Mouse (Mus musculus) layer of hippocampus, adult 8-10 months (tissue): Measurements from ENCODE around the gene Corin. TPM values are rescaled to one million over a fixed set of nuclear protein-coding genes. Genes with fewer than 3 reads are reported as not detected.
A peak's percentile ranks its signal among the peaks of the same experiment; 100 is the strongest.

ENCODE experiments used
- DNase-seq, 2 experiments: peaks; one replicate each; pipeline ENCODE4 v3.0.0; 2022; ENCODE audit warnings: low spot score in 2 of 2
- total RNA-seq, 4 experiments: library from RNA; stranded (reverse); gene quantifications; 2 replicates each; pipeline ENCODE4 v1.2.4; 2022

The Corin gene
- total RNA-seq = under 1 TPM; 0.16 to 0.52 (median 0.27) TPM

DNA sequence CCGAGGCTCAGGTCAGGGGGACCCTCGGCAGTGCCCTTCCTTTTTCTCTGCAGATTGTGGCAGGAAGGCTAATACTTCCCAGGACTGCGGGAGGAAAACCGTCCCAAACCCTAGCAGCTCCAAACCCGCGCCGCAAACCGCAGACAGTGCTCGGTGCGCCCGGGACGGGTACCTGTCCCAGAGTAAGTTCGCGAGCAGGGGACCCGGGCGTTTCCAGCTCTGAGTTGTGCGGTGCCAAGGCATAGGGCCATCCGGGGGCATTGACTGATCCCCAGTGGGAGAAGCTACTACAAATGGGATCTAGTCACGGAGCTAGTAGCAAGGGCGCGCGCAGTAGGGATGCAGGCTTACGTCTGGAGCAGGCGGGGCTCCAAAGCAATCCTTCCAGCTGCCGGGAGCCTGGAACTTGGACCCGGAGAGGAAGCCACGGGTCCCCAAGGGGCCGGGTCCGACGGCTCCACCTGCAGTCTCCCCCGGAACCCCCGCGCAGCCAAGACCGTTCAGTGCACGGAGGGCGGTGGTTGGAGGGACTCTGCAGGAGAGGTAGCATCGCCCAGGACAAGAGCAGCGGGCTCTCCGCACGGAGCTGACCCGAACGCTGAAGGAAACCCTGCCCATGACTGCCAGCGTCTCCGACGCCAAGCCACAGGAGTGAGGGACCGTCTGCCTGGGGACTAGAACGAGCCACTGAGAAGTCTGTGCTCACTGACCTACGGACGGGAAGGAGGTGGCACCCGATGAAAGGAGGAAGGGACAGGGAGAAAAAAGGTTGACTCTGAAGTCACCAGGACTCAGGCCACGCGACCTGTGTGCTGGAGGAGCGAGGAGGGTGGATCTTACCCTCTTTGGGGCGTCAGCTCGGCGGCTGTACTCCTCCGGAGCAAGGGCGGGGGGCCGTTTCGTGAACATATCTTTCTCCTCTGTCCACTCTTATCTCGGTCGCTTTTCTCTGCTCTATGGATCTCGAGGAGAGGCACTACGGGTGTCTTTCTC, at the start of gene Corin:
TSS of gene Corin (minus strand) at position 943 of the 993 bp plus-strand sequence.
- DNase-seq = no peak

DNA sequence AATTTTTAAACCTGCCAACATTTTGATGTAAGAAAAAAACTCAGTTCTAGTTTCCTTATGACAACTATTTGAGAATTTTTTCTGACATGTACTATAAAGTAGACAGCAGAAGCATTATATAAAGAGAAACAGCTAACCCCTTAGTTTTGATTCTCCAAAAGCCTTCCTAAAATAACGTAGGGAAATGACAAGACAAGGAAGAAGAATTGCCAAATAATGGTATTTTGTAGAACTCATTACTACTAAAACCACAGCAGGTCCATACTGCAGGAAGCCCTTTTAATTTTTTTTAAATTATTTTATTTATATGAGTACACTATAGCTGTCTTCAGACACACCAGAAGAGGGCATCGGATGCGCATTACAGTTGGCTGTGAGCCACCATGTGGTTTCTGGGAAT, 46.9 kb upstream of the Corin start:
- no peak for DNase-seq

DNA sequence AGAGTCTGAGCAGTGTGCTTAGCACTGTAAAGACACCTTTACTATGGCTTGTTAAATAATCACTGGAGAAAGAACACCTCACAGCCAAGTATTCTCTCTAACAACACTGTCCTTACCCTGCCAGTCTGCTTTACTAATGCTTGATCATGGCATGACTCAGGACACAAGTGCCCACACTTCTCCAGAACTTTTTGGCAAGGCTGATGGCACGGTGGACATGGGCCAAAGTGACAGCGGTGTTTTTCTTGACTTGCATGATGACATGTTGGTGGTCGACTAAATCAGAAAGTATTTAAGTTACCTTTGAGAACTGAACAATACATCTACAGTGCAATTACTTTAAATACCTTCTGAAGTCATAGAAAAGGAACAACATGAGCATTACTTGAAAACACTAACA, 24.6 kb upstream of the Corin start:
- no peak for DNase-seq

DNA sequence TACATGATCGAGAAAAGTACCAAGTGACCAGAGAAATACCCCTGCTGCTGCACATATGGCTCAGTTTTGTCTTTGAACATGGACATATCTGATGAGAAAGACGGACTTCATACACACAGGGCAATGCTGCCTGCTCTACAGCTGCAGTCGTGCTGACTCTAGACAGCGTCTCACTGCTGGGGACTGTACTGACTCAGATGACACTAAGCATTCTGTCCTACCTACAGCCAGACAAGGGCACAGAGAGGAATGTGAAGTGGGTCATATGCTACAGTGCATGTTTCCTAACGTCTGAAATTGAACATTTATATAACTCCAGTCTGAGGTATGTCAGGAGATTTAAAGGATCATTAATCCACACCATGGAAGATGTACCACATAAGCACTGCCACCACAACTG, 9.5 kb upstream of the Corin start:
- DNase-seq = no peak

DNA sequence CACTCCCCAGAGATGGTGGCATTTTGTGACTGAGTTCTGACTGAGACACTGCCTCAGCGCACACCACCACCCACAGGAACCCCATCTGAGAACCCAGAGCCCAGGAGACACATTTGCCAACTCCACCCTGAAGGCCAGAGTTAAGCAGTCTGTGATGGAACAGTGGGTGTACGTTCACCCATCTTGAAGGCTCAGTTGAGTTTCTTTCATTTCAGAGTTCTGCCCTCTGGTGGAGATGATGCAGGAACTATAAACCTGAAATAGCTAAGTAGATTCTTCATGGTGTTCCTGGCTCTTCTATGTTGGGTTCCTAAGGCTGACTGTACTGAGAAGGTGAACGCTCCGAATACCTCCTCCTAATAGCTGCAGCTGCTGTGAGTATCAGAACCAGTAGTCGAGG, 1.5 kb upstream of the Corin start:
- DNase-seq = no peak

DNA sequence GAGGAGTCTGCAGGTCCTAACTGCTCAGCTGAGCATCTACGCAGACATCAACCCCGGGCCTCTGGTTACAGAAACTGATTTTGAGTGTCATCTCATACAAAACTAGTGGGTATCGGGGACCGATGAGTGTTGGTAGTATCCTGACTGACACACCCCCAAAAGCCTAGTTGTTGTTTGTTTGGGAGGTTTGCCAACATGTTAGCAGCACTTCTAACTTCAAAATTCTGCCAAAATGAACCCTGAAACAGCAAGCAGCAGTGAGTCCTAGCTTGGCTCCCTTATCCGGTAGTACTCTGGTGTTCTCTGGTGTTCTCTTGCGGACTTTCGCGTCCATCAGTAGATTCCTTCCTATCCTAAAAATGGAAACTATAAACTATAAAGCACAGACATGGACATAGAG, 1.5 kb downstream of the Corin start:
- DNase-seq = no peak

DNA sequence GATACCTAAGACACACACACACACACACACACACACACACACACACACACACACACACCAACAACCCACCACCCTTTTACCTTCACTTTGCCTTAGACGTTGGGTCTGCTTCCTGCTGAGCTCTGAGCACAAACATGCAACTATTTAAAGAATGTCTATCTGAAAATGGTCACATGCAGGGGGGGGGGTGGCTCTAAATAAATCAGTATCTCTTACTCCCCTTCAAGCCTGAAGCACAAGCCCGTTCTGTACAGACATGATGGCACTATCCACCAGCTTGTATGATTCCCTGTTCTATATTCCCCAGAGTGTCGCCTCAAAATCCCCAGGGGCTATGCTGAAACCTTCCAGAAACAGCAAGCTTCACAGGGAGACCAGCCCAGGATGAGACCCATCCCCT, 2.5 kb downstream of the Corin start:
- DNase-seq = no peak

DNA sequence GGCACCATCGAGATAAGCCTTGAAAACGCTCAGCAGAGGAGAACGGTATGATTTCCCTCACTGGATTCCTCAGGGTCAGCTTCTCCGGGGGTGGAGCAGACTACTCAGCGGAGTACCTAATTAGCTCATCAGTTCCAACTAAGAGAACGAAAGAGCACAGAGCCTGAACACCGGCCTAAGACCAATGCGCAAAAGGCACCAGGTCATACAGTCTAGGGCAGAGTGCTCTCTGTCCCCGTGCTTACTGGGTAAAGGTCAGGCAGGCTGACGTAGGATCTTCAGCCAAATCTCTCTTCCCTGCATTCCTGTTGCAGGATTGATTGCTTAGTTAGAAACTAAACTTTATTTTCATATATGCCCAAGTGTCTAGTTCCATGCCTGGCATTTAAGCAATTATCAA, 6.0 kb downstream of the Corin start:
- no peak for DNase-seq

DNA sequence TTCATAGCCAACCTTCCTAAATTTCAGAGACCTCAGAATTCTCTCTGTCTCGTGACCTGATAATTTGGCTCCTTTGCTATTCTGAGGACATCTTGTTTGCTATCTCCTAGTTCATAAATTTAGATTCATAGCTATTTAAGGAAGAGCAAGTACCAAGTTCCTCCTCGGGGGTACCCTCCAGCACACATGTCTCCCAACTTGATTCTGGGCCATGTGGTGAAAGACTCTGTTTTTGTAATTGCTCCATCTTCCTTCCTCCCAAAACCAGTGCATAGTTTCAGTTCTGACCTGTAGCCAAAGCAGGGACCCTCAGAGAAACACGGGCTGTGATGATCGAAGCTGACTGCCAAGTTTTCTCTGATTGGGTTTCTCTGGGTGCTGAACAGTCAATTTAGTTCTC, 7.5 kb downstream of the Corin start:
- DNase-seq = no peak

DNA sequence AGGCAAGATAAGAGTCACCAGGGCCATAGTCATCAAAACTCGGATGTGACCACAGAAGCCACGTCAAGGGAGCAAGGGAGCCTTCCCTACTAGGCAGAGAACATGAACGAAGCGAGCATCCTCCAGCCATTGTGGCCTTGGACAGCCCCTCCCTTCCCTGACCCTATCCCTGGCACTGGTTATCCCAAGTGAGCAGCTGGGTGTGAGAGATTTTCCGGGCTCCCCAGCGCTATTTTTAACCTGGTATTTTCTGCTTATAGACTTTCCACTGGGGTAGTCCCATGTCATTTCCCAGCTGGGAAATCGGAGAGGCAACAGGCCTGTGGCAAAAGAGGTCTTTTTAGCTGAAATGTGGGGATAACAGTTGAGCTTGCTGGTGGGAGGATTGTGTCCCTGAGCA, 10.4 kb downstream of the Corin start:
- no peak for DNase-seq

DNA sequence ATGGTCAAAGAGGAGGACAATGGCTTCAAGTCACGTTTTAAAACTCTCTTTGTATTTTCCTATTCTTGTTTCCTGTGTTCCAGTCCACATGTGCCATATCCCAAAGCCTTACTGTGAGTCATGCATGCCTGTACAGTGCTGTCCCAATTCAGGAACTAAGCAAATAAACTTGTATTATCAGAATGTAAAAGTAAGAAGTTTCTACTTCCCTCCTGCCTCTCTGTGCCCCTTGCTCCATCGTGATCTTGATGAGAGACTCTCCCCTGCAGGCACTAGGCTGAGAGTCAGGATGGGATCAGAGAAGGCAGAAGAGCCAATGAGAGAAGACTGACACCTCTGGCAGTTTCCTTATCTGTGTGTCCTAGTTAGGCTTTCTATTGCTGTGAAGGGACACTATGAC, 13.0 kb downstream of the Corin start:
- no peak for DNase-seq

DNA sequence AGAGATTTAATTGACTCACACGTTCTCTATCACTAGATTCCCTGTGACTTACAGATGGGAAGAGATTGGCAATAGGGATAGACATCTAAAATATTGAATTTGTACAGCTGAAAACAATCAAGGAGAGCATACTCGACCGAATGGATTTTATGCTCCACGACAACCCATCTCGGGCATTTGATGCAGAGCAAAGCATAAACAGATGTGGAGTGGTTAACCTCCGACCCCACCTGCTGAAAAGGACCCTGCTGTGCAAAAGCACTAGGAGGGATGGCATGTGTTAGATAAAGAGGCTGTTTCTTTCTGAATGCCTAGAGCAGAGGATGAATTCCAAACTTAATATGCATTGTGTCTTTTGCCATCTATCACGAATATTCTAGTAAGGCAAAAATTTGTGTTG, 23.8 kb downstream of the Corin start:
- DNase-seq = no peak

DNA sequence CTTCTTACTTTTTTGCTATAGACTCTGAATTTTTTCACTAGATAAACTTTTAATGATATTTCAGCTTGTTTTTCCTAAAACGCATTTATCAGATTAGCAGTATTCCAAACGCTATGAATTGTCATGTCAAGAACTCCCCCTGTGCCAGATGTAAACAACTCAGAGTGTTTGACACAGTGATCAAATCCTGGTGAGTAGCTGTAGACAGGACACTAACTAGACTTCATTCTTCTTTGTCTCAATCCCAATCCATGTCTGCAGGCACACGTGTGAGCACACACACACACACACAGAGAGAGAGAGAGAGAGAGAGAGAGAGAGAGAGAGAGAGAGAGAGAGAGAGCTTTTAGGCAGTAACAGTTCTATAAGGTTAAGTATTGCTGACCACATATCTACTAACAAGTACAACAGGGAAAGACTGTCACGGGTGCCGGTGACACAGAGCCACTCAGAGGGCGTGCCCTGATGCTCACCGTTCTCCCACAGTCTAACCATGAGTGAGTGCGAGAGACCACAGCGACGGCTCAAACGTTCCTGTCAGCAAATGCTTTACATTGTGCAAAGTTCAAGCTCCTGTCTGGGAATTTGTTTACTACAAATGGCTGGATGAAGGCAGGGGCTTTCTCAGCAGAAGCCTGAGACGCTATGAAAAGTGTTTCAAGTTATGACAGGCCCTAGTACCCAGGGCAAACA, 31.8 kb downstream of the Corin start:
- DNase-seq = no peak

DNA sequence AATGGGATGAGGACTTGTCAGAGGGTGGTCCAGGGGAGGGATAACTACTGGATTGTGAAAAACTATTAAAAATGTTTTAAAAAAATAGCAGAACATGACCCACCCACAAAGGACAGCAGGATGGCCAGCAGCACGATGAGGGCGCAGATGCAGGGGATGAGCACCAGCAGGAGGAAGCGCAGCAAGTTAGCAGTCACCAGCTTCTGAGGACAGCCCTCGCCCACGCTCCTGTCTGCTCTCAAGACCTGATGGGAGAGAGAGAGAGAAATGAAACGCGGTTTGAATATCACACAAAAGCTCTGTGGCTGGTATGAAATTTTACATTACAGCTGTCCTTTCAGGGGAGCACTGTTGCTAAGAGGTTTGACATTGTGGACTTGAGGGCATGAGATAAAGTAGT, 32.5 kb downstream of the Corin start:
- peak; percentile 16 to 34 for DNase-seq

DNA sequence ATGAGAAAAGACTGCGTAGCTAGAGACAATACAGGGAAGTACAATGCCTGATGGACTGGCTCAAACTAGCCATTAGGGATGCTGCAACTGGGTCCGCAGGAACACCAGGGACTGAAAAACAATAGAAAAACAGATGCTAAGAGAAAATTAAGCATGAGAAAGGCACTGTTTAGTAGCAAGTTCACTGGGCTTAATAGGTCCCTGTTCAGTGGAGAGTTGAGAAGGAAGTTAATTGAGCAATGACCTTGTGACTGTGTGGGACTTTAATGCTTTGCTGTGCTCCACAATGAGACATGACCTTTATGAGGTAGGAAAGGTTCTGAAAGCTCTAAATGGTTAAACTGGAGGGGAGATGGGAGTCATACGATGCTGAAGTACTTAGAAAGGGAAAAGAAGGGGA, 39.3 kb downstream of the Corin start:
- no peak for DNase-seq

DNA sequence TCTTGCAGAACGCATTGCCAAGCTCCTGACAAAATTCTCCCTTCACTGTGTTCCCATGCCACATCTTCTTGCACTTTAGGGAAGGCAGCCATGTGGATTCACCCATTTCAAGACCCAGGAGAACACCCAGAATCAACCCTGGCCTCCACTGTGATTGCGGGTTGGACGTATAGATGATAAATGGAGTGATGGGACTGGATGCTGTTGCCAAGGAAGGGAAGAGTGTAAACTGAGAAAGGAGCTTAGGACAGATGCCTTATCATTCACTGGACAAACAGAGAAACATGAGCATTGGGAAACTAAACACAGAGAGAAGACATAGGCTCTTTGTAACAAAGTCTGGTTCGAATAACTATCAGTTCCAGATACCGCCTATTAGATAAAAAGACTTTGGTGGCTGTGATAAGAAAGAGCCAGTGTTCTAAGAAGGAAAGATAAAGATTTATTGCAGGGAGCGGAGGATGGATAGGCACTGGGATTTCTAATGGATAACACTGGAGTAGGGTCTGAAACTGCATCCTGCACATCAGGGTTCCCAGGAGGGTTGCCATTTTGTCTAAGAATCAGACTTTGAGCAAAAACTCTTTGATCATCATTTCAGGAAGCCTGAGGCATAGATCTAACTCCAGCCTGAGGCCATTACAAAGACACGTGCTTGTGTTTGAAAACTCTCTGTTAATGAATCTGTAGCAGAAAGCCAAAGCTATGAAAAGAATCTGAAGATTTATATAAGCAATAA, 44.7 kb downstream of the Corin start:
- DNase-seq = no peak

DNA sequence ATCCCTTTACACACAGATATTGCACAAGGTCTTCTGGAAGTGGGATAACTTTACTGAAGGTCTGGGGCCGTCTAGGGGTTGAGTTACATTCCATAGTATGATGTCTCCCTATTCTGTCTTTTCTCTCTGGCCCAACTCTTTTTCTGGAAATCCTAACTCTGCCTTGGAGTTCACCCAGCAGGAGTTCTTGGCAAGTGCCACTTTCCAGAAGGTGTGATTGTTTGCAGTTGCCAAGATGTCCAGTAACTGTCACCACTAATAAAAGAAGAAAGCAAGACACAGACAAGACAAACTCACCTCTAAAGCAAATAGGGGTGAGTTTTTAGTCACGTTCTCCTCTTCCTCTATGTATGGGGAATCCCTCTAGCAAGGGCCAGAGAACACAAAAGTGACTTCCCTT, 50.6 kb downstream of the Corin start:
- DNase-seq = no peak

DNA sequence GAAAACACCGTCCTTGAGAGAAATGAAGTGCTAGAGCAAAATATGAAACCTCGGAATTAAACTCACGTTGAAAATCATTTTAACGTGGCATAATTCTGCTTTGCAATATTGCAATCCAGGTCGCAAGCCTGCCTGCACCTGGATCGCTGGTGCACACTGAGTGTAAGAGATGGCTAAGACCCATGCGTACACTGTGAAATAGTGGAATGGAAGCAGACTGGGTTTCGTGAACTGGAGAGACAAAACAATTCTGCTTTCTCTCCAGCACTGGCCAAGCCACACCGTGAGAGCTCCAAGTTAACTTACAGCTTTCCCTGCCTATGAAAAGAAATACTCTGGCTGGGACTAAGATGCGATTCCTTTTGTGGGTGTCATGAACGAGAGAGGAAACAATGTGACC, 51.1 kb downstream of the Corin start:
- no peak for DNase-seq

DNA sequence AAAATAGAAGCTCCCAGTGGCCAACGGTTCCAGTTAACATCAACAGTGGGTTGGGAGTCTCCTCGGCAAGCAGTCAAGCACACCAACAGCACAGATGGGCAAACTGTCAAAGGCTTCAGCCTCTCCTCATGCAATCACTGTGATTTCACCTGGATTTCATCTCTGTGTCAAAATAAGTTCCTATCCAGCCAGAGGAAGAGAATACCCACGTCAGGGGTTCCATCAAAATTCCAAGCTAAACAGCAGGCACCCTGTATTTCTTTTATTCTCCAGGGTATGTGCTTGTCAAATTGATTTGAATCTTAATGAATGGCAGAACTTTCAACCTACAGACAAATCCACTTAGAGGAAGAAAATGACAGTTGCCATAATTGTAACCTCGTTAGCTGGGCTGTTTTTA, 51.5 kb downstream of the Corin start:
- DNase-seq = no peak

DNA sequence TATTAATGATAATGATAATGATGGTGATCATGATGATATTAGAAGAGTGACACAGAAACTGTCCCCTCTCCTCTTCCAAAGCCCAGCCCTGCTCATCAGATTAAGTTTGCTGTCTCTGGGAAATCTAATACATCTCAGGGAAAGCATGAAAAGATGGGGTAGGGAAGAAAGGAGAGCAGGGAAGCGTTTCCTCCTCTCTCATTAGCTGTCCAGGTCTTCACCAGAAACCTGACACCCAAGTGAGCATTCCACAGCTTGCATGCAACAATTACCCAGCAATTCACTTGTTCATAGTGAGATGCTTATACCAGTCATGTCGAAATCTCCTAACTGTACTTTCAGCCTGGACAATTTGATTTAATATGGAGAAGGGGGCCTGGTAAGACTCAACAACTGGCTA, 55.4 kb downstream of the Corin start:
- DNase-seq = no peak

DNA sequence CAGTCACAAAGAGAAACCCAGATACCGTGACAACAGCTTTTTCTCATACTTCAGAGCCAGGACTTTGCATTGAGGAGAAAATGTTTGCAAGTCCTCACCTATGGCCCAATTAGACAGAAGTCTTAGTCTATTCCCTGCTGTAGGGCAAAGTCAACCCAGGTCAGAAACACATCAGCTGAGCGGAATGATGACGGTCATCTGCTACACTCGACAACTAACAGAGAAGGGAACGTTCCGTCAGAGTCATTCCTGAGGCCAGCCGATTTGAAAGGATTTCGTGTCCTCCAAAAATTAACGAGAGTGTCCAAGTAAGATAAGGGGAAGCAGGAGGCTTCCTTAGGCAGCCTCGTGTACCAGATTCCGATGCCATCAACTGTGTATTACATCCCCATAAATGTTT, 58.2 kb downstream of the Corin start:
- no peak for DNase-seq

DNA sequence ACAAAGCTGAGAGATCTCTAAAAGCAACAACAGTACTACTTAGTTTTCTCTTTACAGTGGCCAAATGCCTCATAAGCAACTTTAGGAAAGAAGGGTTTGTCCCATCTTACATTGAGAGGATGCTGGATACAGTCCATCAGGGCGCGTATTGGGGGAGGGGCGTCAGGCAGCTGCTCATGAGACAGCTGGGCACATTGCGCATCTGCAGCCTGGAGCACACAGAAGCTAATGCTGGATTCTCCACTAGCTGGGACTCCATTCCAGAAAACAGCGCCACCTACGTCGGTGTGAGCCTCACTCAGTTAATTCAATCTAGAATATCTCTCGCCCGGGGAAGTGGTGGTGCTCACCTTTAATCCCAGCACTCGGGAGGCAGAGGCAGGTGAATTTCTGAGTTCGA, 60.3 kb downstream of the Corin start:
- no peak for DNase-seq
